Mouse (Mus musculus): Measurements from ENCODE around the gene Ttll6. TPM values are rescaled to one million over a fixed set of nuclear protein-coding genes. Genes with fewer than 3 reads are reported as not detected.
"Not testable (repeated sequence)": the region's sequence is repeated elsewhere in the genome, so short reads cannot be mapped to it uniquely, and the experiment has no call there.

The Ttll6 gene
- 0.06 and 0.15 TPM in 2 replicates for polyA plus RNA-seq (2014; fragmentation: Nextera tagmentation; extraction: Ambion mirVana)

- Histone ChIP-seq H3K4me3 (ENCODE audit: low read depth, low read length) (no peak within 1 kb of the TSS), H3K9ac (ENCODE audit: low read length) (no peak within 1 kb of the TSS), H3K27me3 (replicated peaks; ENCODE audit: control insufficient read depth, insufficient read depth, low read length) (no peaks in the 10 kb centered on the region), H3K4me2 (ENCODE audit: low read length) (peak within 1 kb of the TSS; percentile 14; the same call in 1 of the 2 replicates), H3K27ac (ENCODE audit: low read depth, low read length) (no peak within 1 kb of the TSS), H3K36me3 (ENCODE audit: control insufficient read depth, insufficient read depth, low read length) (no peaks in the 10 kb centered on the region), H3K4me1 (ENCODE audit: control insufficient read depth, insufficient read depth, low read length) (no peaks in the 10 kb centered on the region), H3K9me3 (replicated peaks; ENCODE audit: control insufficient read depth, low read length) (no peaks in the 10 kb centered on the region)
- WGBS, result 17% methylated on average over 16 of the region's 16 CpGs
- DNase-seq (ENCODE audit: low spot score) (peak; percentile 68), ATAC-seq (no peak)
Observed at GRCm38 (mm10) chr11:96133239-96133865, at the start of gene Ttll6. TSS of gene Ttll6 (plus strand) at chr11:96133786.

- H3K36me3 ChIP-seq (ENCODE audit: control insufficient read depth, insufficient read depth, low read length), result no peaks in the 10 kb centered on the region
- H3K4me2 ChIP-seq (ENCODE audit: low read length), result no peak overlapping the region
- WGBS, result 88% methylated on average over 6 of the region's 6 CpGs
- H3K4me1 ChIP-seq (ENCODE audit: control insufficient read depth, insufficient read depth, low read length), result no peaks in the 10 kb centered on the region
- H3K9ac ChIP-seq (ENCODE audit: low read length), result no peak overlapping the region
- no peaks in the 10 kb centered on the region for H3K27me3 ChIP-seq (replicated peaks; ENCODE audit: control insufficient read depth, insufficient read depth, low read length)
- ATAC-seq (no peak), DNase-seq (ENCODE audit: low spot score) (no peak)
- no peak overlapping the region for H3K4me3 ChIP-seq (ENCODE audit: low read depth, low read length)
- no peak overlapping the region for H3K27ac ChIP-seq (ENCODE audit: low read depth, low read length)
- H3K9me3 ChIP-seq (replicated peaks; ENCODE audit: control insufficient read depth, low read length), result no peaks in the 10 kb centered on the region
Observed at GRCm38 (mm10) chr11:96087981-96088380, 45.6 kb upstream of the Ttll6 start.

- ATAC-seq (no peak), DNase-seq (ENCODE audit: low spot score) (peak; percentile 43)
- WGBS, result 64% methylated on average over 2 of the region's 2 CpGs
- Histone ChIP-seq H3K4me1 (ENCODE audit: control insufficient read depth, insufficient read depth, low read length) (no peaks in the 10 kb centered on the region), H3K4me3 (ENCODE audit: low read depth, low read length) (no peak overlapping the region), H3K9ac (ENCODE audit: low read length) (no peak overlapping the region), H3K27ac (ENCODE audit: low read depth, low read length) (no peak overlapping the region), H3K9me3 (replicated peaks; ENCODE audit: control insufficient read depth, low read length) (no peaks in the 10 kb centered on the region), H3K4me2 (ENCODE audit: low read length) (no peak overlapping the region), H3K27me3 (replicated peaks; ENCODE audit: control insufficient read depth, insufficient read depth, low read length) (no peaks in the 10 kb centered on the region), H3K36me3 (ENCODE audit: control insufficient read depth, insufficient read depth, low read length) (no peaks in the 10 kb centered on the region)
Observed at GRCm38 (mm10) chr11:96091073-96091472, 42.5 kb upstream of the Ttll6 start.

- Histone ChIP-seq H3K4me2 (ENCODE audit: low read length) (no peak overlapping the region), H3K9me3 (replicated peaks; ENCODE audit: control insufficient read depth, low read length) (no peaks in the 10 kb centered on the region), H3K9ac (ENCODE audit: low read length) (no peak overlapping the region), H3K4me1 (ENCODE audit: control insufficient read depth, insufficient read depth, low read length) (no peaks in the 10 kb centered on the region), H3K4me3 (ENCODE audit: low read depth, low read length) (no peak overlapping the region), H3K27me3 (replicated peaks; ENCODE audit: control insufficient read depth, insufficient read depth, low read length) (no peaks in the 10 kb centered on the region), H3K27ac (ENCODE audit: low read depth, low read length) (no peak overlapping the region), H3K36me3 (ENCODE audit: control insufficient read depth, insufficient read depth, low read length) (no peaks in the 10 kb centered on the region)
- 47% methylated on average over 7 of the region's 7 CpGs for WGBS
- DNase-seq (ENCODE audit: low spot score) (no peak), ATAC-seq (no peak)
Observed at GRCm38 (mm10) chr11:96092674-96093291, 40.8 kb upstream of the Ttll6 start.

GRCm38 (mm10) chr11:96093361-96093760 lies 40.2 kb upstream of the Ttll6 start:
- WGBS, result 14% methylated on average over 3 of the region's 3 CpGs
- no peaks in the 10 kb centered on the region for H3K36me3 ChIP-seq (ENCODE audit: control insufficient read depth, insufficient read depth, low read length)
- H3K4me2 ChIP-seq (ENCODE audit: low read length), result no peak overlapping the region
- H3K4me3 ChIP-seq (ENCODE audit: low read depth, low read length), result no peak overlapping the region
- no peaks in the 10 kb centered on the region for H3K4me1 ChIP-seq (ENCODE audit: control insufficient read depth, insufficient read depth, low read length)
- H3K9me3 ChIP-seq (replicated peaks; ENCODE audit: control insufficient read depth, low read length), result no peaks in the 10 kb centered on the region
- ATAC-seq (no peak), DNase-seq (ENCODE audit: low spot score) (peak; percentile 61)
- H3K27ac ChIP-seq (ENCODE audit: low read depth, low read length), result no peak overlapping the region
- no peak overlapping the region for H3K9ac ChIP-seq (ENCODE audit: low read length)
- no peaks in the 10 kb centered on the region for H3K27me3 ChIP-seq (replicated peaks; ENCODE audit: control insufficient read depth, insufficient read depth, low read length)

- Histone ChIP-seq H3K27ac (ENCODE audit: low read depth, low read length) (no peak overlapping the region), H3K4me2 (ENCODE audit: low read length) (no peak overlapping the region), H3K36me3 (ENCODE audit: control insufficient read depth, insufficient read depth, low read length) (no peaks in the 10 kb centered on the region), H3K4me1 (ENCODE audit: control insufficient read depth, insufficient read depth, low read length) (no peaks in the 10 kb centered on the region), H3K27me3 (replicated peaks; ENCODE audit: control insufficient read depth, insufficient read depth, low read length) (no peaks in the 10 kb centered on the region), H3K9me3 (replicated peaks; ENCODE audit: control insufficient read depth, low read length) (no peaks in the 10 kb centered on the region), H3K4me3 (ENCODE audit: low read depth, low read length) (no peak overlapping the region), H3K9ac (ENCODE audit: low read length) (no peak overlapping the region)
- no peak for ATAC-seq
- 82% methylated on average over 1 of the region's 1 CpGs for WGBS
- DNase-seq (ENCODE audit: low spot score), result no peak
Observed at GRCm38 (mm10) chr11:96108376-96108775, 25.2 kb upstream of the Ttll6 start.

GRCm38 (mm10) chr11:96110950-96111349 lies 22.6 kb upstream of the Ttll6 start:
- H3K4me3 ChIP-seq (ENCODE audit: low read depth, low read length); H3K9me3 ChIP-seq (replicated peaks; ENCODE audit: control insufficient read depth, low read length): not testable (repeated sequence)
- WGBS, result 63% methylated on average over 2 of the region's 2 CpGs

GRCm38 (mm10) chr11:96111751-96112150 lies 21.8 kb upstream of the Ttll6 start, which contains the start of gene Calcoco2:
TSS of gene Calcoco2 (minus strand) at chr11:96111964.
- no peak for ATAC-seq
- H3K27me3 ChIP-seq (replicated peaks; ENCODE audit: control insufficient read depth, insufficient read depth, low read length), result no peaks in the 10 kb centered on the region
- H3K4me1 ChIP-seq (ENCODE audit: control insufficient read depth, insufficient read depth, low read length), result no peaks in the 10 kb centered on the region
- H3K36me3 ChIP-seq (ENCODE audit: control insufficient read depth, insufficient read depth, low read length), result no peaks in the 10 kb centered on the region
- DNase-seq (ENCODE audit: low spot score), result no peak
- H3K4me2 ChIP-seq (ENCODE audit: low read length), result no peak within 1 kb of the TSS
- no peak within 1 kb of the TSS for H3K4me3 ChIP-seq (ENCODE audit: low read depth, low read length)
- H3K9ac ChIP-seq (ENCODE audit: low read length), result no peak within 1 kb of the TSS
- WGBS, result 42% methylated on average over 14 of the region's 14 CpGs
- H3K9me3 ChIP-seq (replicated peaks; ENCODE audit: control insufficient read depth, low read length), result no peaks in the 10 kb centered on the region
- no peak within 1 kb of the TSS for H3K27ac ChIP-seq (ENCODE audit: low read depth, low read length)

More at GRCm38 (mm10) chr11:96110950-96111349, 22.6 kb upstream of the Ttll6 start:
- ATAC-seq; H3K27ac ChIP-seq (ENCODE audit: low read depth, low read length); H3K36me3 ChIP-seq (ENCODE audit: control insufficient read depth, insufficient read depth, low read length); H3K4me2 ChIP-seq (ENCODE audit: low read length); H3K9ac ChIP-seq (ENCODE audit: low read length); H3K27me3 ChIP-seq (replicated peaks; ENCODE audit: control insufficient read depth, insufficient read depth, low read length); H3K4me1 ChIP-seq (ENCODE audit: control insufficient read depth, insufficient read depth, low read length); DNase-seq (ENCODE audit: low spot score): not testable (repeated sequence)

GRCm38 (mm10) chr11:96114077-96114476 lies 19.5 kb upstream of the Ttll6 start:
- 68% methylated on average over 2 of the region's 2 CpGs for WGBS
- Histone ChIP-seq H3K27me3 (replicated peaks; ENCODE audit: control insufficient read depth, insufficient read depth, low read length) (no peaks in the 10 kb centered on the region), H3K9me3 (replicated peaks; ENCODE audit: control insufficient read depth, low read length) (no peaks in the 10 kb centered on the region), H3K9ac (ENCODE audit: low read length) (no peak overlapping the region), H3K27ac (ENCODE audit: low read depth, low read length) (no peak overlapping the region), H3K4me2 (ENCODE audit: low read length) (no peak overlapping the region), H3K4me1 (ENCODE audit: control insufficient read depth, insufficient read depth, low read length) (no peaks in the 10 kb centered on the region), H3K36me3 (ENCODE audit: control insufficient read depth, insufficient read depth, low read length) (no peaks in the 10 kb centered on the region), H3K4me3 (ENCODE audit: low read depth, low read length) (no peak overlapping the region)
- DNase-seq (ENCODE audit: low spot score), result no peak
- no peak for ATAC-seq

Measured in forebrain, embryonic 14.5 days (tissue).